Mouse (Mus musculus) embryonic fibroblast, embryonic 13.5 days (primary cell): ENCODE results near the gene Rpap2.

Experiments used
- CTCF ChIP-seq: IDR thresholded peaks from 2 replicates; pipeline ENCODE4 v1.5.1; 2011; ENCODE audit warnings: mild to moderate bottlenecking, control low read depth, low read length, moderate library complexity, borderline replicate concordance; ENCODE audit not compliant: insufficient read depth
- POLR2A ChIP-seq: IDR thresholded peaks from 2 replicates; pipeline ENCODE4 v1.6.1; 2011; ENCODE audit warnings: low read depth, mild to moderate bottlenecking, control low read depth, low read length, moderate library complexity

DNA sequence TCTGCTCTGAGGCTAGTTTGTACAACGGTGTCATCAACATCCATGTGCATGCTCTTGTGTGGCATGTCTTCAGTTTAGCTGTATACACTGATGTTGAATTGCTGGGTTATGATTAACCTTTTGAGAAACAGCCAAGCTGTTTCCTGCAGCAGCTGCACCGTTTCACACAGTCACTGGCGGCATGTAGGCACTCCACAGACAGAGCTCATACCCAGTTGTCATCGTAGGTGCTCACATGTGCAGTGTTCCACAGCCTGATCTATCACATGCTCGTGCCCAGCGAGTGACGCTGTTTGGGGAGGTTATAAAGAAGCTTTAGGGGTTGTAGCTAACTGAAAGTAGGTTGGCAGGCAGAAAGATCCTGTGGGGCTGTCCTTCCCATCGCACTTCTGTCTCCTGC is 41.2 kb downstream of the Rpap2 start:
- TF ChIP-seq CTCF (no peak), POLR2A (no peak)
